Mouse (Mus musculus) CH12.LX (cell line): ENCODE data around the gene Deup1.

Source experiments
- BHLHE40 ChIP-seq: IDR thresholded peaks from 2 replicates; pipeline ENCODE4 v1.6.1; 2011; ENCODE audit warnings: mild to moderate bottlenecking, low read depth, low read length, improper control_type of control experiment
- CHD1 ChIP-seq: IDR thresholded peaks from 2 replicates; pipeline ENCODE4 v1.6.1; 2012; ENCODE audit warnings: low read depth, low read length, improper control_type of control experiment, inconsistent platforms
- CTCF ChIP-seq, 2 experiments: IDR thresholded peaks in 1 of 2; conservative IDR thresholded peaks in 1 of 2; 2 replicates each; pipeline ENCODE4 v1.5.1; 2011 to 2012; ENCODE audit warnings: low read depth in 2 of 2, low read length in 2 of 2, improper control_type of control experiment in 1 of 2, inconsistent platforms in 1 of 2, mild to moderate bottlenecking in 1 of 2, moderate library complexity in 1 of 2
- GABPA ChIP-seq: IDR thresholded peaks from 2 replicates; pipeline ENCODE4 v1.6.1; 2012; ENCODE audit warnings: low read depth, low read length, improper control_type of control experiment, inconsistent platforms; ENCODE audit not compliant: insufficient replicate concordance
- MXI1 ChIP-seq: IDR thresholded peaks from 2 replicates; pipeline ENCODE4 v1.6.1; 2011; ENCODE audit warnings: mild to moderate bottlenecking, low read depth, low read length, improper control_type of control experiment
- POLR2A ChIP-seq: IDR thresholded peaks from 2 replicates; pipeline ENCODE4 v1.6.1; 2011; ENCODE audit warnings: low read depth, mild to moderate bottlenecking, improper control_type of control experiment, low read length
- RAD21 ChIP-seq: IDR thresholded peaks from 2 replicates; pipeline ENCODE4 v1.6.1; 2011; ENCODE audit warnings: low read depth, mild to moderate bottlenecking, low read length, improper control_type of control experiment, moderate library complexity
- ZC3H11A ChIP-seq: IDR thresholded peaks from 2 replicates; pipeline ENCODE4 v1.6.1; 2012; ENCODE audit warnings: low read depth, mild to moderate bottlenecking, inconsistent platforms, low read length, improper control_type of control experiment
- ZMIZ1 ChIP-seq: IDR thresholded peaks from 2 replicates; pipeline ENCODE4 v1.6.1; 2012; ENCODE audit warnings: low read depth, mild to moderate bottlenecking, inconsistent platforms, low read length, improper control_type of control experiment

GRCm38 (mm10) chr9:15580176-15580575, 47.6 kb downstream of the Deup1 start:
- TF ChIP-seq CTCF (conservative IDR thresholded peaks at IDR 0.05 in 1 of 2, IDR thresholded peaks at IDR 0.05 in 1 of 2; ENCODE audit: low read depth in 2 of 2, low read length in 2 of 2) (no peak), GABPA (no peak), POLR2A (no peak), ZC3H11A (no peak), CHD1 (no peak), BHLHE40 (no peak), MXI1 (no peak), RAD21 (no peak), ZMIZ1 (no peak)
